Mouse (Mus musculus): Measurements from ENCODE around the gene Mta1. TPM values are rescaled to one million over a fixed set of nuclear protein-coding genes. Genes with fewer than 3 reads are reported as not detected.

Gene Mta1
- polyA plus RNA-seq, 1 experiment = 100 TPM

- H3K4me3 ChIP-seq (ENCODE audit: low read depth, low read length) = no peak overlapping the region
- H3K9me3 ChIP-seq (replicated peaks; ENCODE audit: control insufficient read depth, insufficient read depth, low read length, poor library complexity, severe bottlenecking) = no peaks in the 10 kb centered on the region
- no peak overlapping the region for H3K9ac ChIP-seq (ENCODE audit: low read depth, poor library complexity, severe bottlenecking)
- H3K27ac ChIP-seq (ENCODE audit: insufficient read depth, low read length) = no peak overlapping the region
- H3K27me3 ChIP-seq (ENCODE audit: control insufficient read depth, insufficient read depth, low read length, poor library complexity, severe bottlenecking) = no peaks in the 10 kb centered on the region
- TF ChIP-seq POLR2A (IDR thresholded peaks at IDR 0.05; ENCODE audit: insufficient read depth, low read length) = no peak
- TF ChIP-seq CTCF (IDR thresholded peaks at IDR 0.05; ENCODE audit: low read depth, low read length) = peak; percentile 70
- no peak for TF ChIP-seq EP300 (IDR thresholded peaks at IDR 0.05; ENCODE audit: insufficient read depth, low read depth, low read length)
- H3K36me3 ChIP-seq (ENCODE audit: control insufficient read depth, insufficient read depth, low read length, poor library complexity, severe bottlenecking) = peaks cover 30% of the 10 kb centered on the region
- H3K4me1 ChIP-seq (ENCODE audit: control insufficient read depth, insufficient read depth, low read length) = peaks cover 2% of the 10 kb centered on the region
Measured at GRCm38 (mm10) chr12:113119516-113120410, 21.7 kb downstream of the Mta1 start.

- Histone ChIP-seq H3K27ac (ENCODE audit: insufficient read depth, low read length) (no peak overlapping the region), H3K27me3 (ENCODE audit: control insufficient read depth, insufficient read depth, low read length, poor library complexity, severe bottlenecking) (no peaks in the 10 kb centered on the region), H3K4me3 (ENCODE audit: low read depth, low read length) (no peak overlapping the region), H3K36me3 (ENCODE audit: control insufficient read depth, insufficient read depth, low read length, poor library complexity, severe bottlenecking) (peaks cover 62% of the 10 kb centered on the region), H3K4me1 (ENCODE audit: control insufficient read depth, insufficient read depth, low read length) (no peaks in the 10 kb centered on the region), H3K9me3 (replicated peaks; ENCODE audit: control insufficient read depth, insufficient read depth, low read length, poor library complexity, severe bottlenecking) (no peaks in the 10 kb centered on the region), H3K9ac (ENCODE audit: low read depth, poor library complexity, severe bottlenecking) (no peak overlapping the region)
- TF ChIP-seq EP300 (IDR thresholded peaks at IDR 0.05; ENCODE audit: insufficient read depth, low read depth, low read length) (no peak), CTCF (IDR thresholded peaks at IDR 0.05; ENCODE audit: low read depth, low read length) (no peak), POLR2A (IDR thresholded peaks at IDR 0.05; ENCODE audit: insufficient read depth, low read length) (no peak)
Measured at GRCm38 (mm10) chr12:113124726-113125125, 26.6 kb downstream of the Mta1 start.

- H3K27me3 ChIP-seq (ENCODE audit: control insufficient read depth, insufficient read depth, low read length, poor library complexity, severe bottlenecking) = no peaks in the 10 kb centered on the region
- no peaks in the 10 kb centered on the region for H3K4me1 ChIP-seq (ENCODE audit: control insufficient read depth, insufficient read depth, low read length)
- TF ChIP-seq POLR2A (IDR thresholded peaks at IDR 0.05; ENCODE audit: insufficient read depth, low read length) (no peak), EP300 (IDR thresholded peaks at IDR 0.05; ENCODE audit: insufficient read depth, low read depth, low read length) (no peak), CTCF (IDR thresholded peaks at IDR 0.05; ENCODE audit: low read depth, low read length) (no peak)
- peaks cover 54% of the 10 kb centered on the region for H3K36me3 ChIP-seq (ENCODE audit: control insufficient read depth, insufficient read depth, low read length, poor library complexity, severe bottlenecking)
- H3K9ac ChIP-seq (ENCODE audit: low read depth, poor library complexity, severe bottlenecking) = no peak overlapping the region
- H3K9me3 ChIP-seq (replicated peaks; ENCODE audit: control insufficient read depth, insufficient read depth, low read length, poor library complexity, severe bottlenecking) = no peaks in the 10 kb centered on the region
- no peak overlapping the region for H3K4me3 ChIP-seq (ENCODE audit: low read depth, low read length)
- H3K27ac ChIP-seq (ENCODE audit: insufficient read depth, low read length) = no peak overlapping the region
Measured at GRCm38 (mm10) chr12:113130732-113131131, 32.7 kb downstream of the Mta1 start.

GRCm38 (mm10) chr12:113131601-113132000 is 33.5 kb downstream of the Mta1 start:
- Histone ChIP-seq H3K9ac (ENCODE audit: low read depth, poor library complexity, severe bottlenecking) (no peak overlapping the region), H3K4me3 (ENCODE audit: low read depth, low read length) (no peak overlapping the region), H3K36me3 (ENCODE audit: control insufficient read depth, insufficient read depth, low read length, poor library complexity, severe bottlenecking) (peaks cover 53% of the 10 kb centered on the region), H3K27me3 (ENCODE audit: control insufficient read depth, insufficient read depth, low read length, poor library complexity, severe bottlenecking) (no peaks in the 10 kb centered on the region), H3K27ac (ENCODE audit: insufficient read depth, low read length) (no peak overlapping the region), H3K9me3 (replicated peaks; ENCODE audit: control insufficient read depth, insufficient read depth, low read length, poor library complexity, severe bottlenecking) (no peaks in the 10 kb centered on the region), H3K4me1 (ENCODE audit: control insufficient read depth, insufficient read depth, low read length) (no peaks in the 10 kb centered on the region)
- TF ChIP-seq CTCF (IDR thresholded peaks at IDR 0.05; ENCODE audit: low read depth, low read length) = no peak
- no peak for TF ChIP-seq POLR2A (IDR thresholded peaks at IDR 0.05; ENCODE audit: insufficient read depth, low read length)
- TF ChIP-seq EP300 (IDR thresholded peaks at IDR 0.05; ENCODE audit: insufficient read depth, low read depth, low read length) = no peak

GRCm38 (mm10) chr12:113132567-113132966 is 34.5 kb downstream of the Mta1 start:
- H3K27ac ChIP-seq (ENCODE audit: insufficient read depth, low read length) = no peak overlapping the region
- no peak overlapping the region for H3K9ac ChIP-seq (ENCODE audit: low read depth, poor library complexity, severe bottlenecking)
- no peaks in the 10 kb centered on the region for H3K9me3 ChIP-seq (replicated peaks; ENCODE audit: control insufficient read depth, insufficient read depth, low read length, poor library complexity, severe bottlenecking)
- no peak overlapping the region for H3K4me3 ChIP-seq (ENCODE audit: low read depth, low read length)
- H3K27me3 ChIP-seq (ENCODE audit: control insufficient read depth, insufficient read depth, low read length, poor library complexity, severe bottlenecking) = no peaks in the 10 kb centered on the region
- TF ChIP-seq POLR2A (IDR thresholded peaks at IDR 0.05; ENCODE audit: insufficient read depth, low read length) (no peak), CTCF (IDR thresholded peaks at IDR 0.05; ENCODE audit: low read depth, low read length) (no peak), EP300 (IDR thresholded peaks at IDR 0.05; ENCODE audit: insufficient read depth, low read depth, low read length) (no peak)
- peaks cover 49% of the 10 kb centered on the region for H3K36me3 ChIP-seq (ENCODE audit: control insufficient read depth, insufficient read depth, low read length, poor library complexity, severe bottlenecking)
- no peaks in the 10 kb centered on the region for H3K4me1 ChIP-seq (ENCODE audit: control insufficient read depth, insufficient read depth, low read length)

- Histone ChIP-seq H3K27ac (ENCODE audit: insufficient read depth, low read length) (no peak overlapping the region), H3K27me3 (ENCODE audit: control insufficient read depth, insufficient read depth, low read length, poor library complexity, severe bottlenecking) (no peaks in the 10 kb centered on the region), H3K9me3 (replicated peaks; ENCODE audit: control insufficient read depth, insufficient read depth, low read length, poor library complexity, severe bottlenecking) (no peaks in the 10 kb centered on the region), H3K4me3 (ENCODE audit: low read depth, low read length) (no peak overlapping the region), H3K4me1 (ENCODE audit: control insufficient read depth, insufficient read depth, low read length) (no peaks in the 10 kb centered on the region), H3K9ac (ENCODE audit: low read depth, poor library complexity, severe bottlenecking) (no peak overlapping the region), H3K36me3 (ENCODE audit: control insufficient read depth, insufficient read depth, low read length, poor library complexity, severe bottlenecking) (peaks cover 42% of the 10 kb centered on the region)
- no peak for TF ChIP-seq EP300 (IDR thresholded peaks at IDR 0.05; ENCODE audit: insufficient read depth, low read depth, low read length)
- TF ChIP-seq POLR2A (IDR thresholded peaks at IDR 0.05; ENCODE audit: insufficient read depth, low read length) = no peak
- TF ChIP-seq CTCF (IDR thresholded peaks at IDR 0.05; ENCODE audit: low read depth, low read length) = no peak
Measured at GRCm38 (mm10) chr12:113133260-113133659, 35.2 kb downstream of the Mta1 start.
